In the genomic region with DNA sequence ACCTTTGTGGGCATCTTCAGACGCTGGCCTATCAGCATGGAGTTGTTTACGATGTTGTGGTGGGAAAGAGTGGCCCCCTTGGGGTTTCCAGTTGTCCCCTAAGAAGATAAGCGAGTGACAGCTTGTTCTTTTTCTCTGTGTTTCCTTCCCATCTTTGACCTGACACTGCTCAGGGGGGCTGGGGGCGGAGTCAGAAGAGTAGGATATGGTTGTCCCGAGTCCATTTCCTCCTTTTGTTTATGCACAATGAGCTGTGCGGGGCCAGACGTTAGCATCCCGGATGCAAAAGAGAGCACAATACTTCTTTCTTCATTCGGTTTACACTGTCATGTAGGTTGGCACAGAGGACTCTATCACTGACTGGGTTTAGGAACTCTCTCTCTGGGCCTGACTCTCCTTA, we compare ENCODE assay signal across 11 mouse cellular contexts. TPM values are rescaled to one million over a fixed set of nuclear protein-coding genes. Genes with fewer than 3 reads are reported as not detected.
DNase-seq lines count a peak whose midpoint lies in the region; ATAC-seq lines count a peak whose summit lies in the region.
"Had no signal": no experiment of that assay in that cellular context is flagged by ENCODE, and none has a peak within 500 bp of the region (broad histone marks: within the 10 kb centered on the region; RNA-seq: fewer than 3 reads in every experiment).

No protein-coding gene starts in this region.

- ATAC-seq in neural tube, embryonic 11.5 days (ENCODE audit: insufficient read depth, low FRiP score, low TSS enrichment): no peak
- ATAC-seq in limb, embryonic 11.5 days (ENCODE audit: insufficient number of reproducible peaks, low FRiP score, low TSS enrichment, low read depth): no peak

- H3K9ac ChIP-seq in neural tube, embryonic 11.5 days (ENCODE audit: low read length): no peak overlapping the region
- H3K9ac ChIP-seq in limb, embryonic 11.5 days (ENCODE audit: low read length): no peak overlapping the region
- H3K9ac ChIP-seq: limb, embryonic 12.5 days had no signal

- no peak overlapping the region for H3K4me2 ChIP-seq in neural tube, embryonic 11.5 days (ENCODE audit: low read depth)
- no peak overlapping the region for H3K4me2 ChIP-seq in limb, embryonic 11.5 days (ENCODE audit: low read depth, severe bottlenecking)
- H3K4me2 ChIP-seq: limb, embryonic 12.5 days had no signal

- 0 out of 2 replicates have a peak overlapping the region, but pooled peaks have one; percentile 42 for H3K27ac ChIP-seq in neural tube, embryonic 11.5 days (ENCODE audit: low read depth, low read length)
- H3K27ac ChIP-seq in limb, embryonic 11.5 days (replicated peaks; ENCODE audit: low read depth, low read length): 0 out of 2 replicates have a peak overlapping the region, but pooled peaks have one; percentile 52
- H3K27ac ChIP-seq: limb, embryonic 12.5 days had no signal

- H3K27me3 ChIP-seq in neural tube, embryonic 11.5 days (ENCODE audit: control insufficient read depth, insufficient read depth, low read length): peaks cover 5% of the 10 kb centered on the region
- peaks cover 4% of the 10 kb centered on the region; the same call in 1 of the 2 replicates for H3K27me3 ChIP-seq in limb, embryonic 11.5 days (ENCODE audit: control insufficient read depth, insufficient read depth, low read length)

- no peak overlapping the region for H3K4me3 ChIP-seq in neural tube, embryonic 11.5 days (ENCODE audit: low read depth, low read length)
- no peak overlapping the region for H3K4me3 ChIP-seq in limb, embryonic 11.5 days (ENCODE audit: low read depth, low read length)
- H3K4me3 ChIP-seq: limb, embryonic 12.5 days had no signal

- 46% methylated on average over 9 of the region's 9 CpGs for WGBS in neural tube, embryonic 11.5 days
- 72% methylated on average over 9 of the region's 9 CpGs for WGBS in limb, embryonic 11.5 days

- no peak for DNase-seq in neural tube, embryonic 11.5 days (ENCODE audit: low spot score)
- no peak for DNase-seq in neural tube, embryonic 10.5 days (ENCODE audit: extremely low spot score, low spot score)
- peak; percentile 46 to 52 for DNase-seq in heart, postnatal 10 days
- no peak for DNase-seq in limb, embryonic 11.5 days (ENCODE audit: low spot score)
- DNase-seq in thymus, postnatal 25 days: peak; percentile 72
- no peak for DNase-seq in urinary bladder, postnatal 25 days (ENCODE audit: low spot score)
- DNase-seq in urinary bladder, postnatal 14 days (ENCODE audit: low spot score): no peak
- no peak for DNase-seq in left cerebral cortex, adult 8-10 months (ENCODE audit: low spot score in 2 of 2)

- intact Hi-C loops in heart, postnatal 10 days (cut with DNase I): no loop called here

- H3K36me3 ChIP-seq in neural tube, embryonic 11.5 days (ENCODE audit: control insufficient read depth, insufficient read depth, low read length): no peaks in the 10 kb centered on the region
- no peaks in the 10 kb centered on the region for H3K36me3 ChIP-seq in limb, embryonic 11.5 days (ENCODE audit: control insufficient read depth, insufficient read depth, low read length)

- no peaks in the 10 kb centered on the region; the same call in 1 of the 2 replicates for H3K4me1 ChIP-seq in neural tube, embryonic 11.5 days (ENCODE audit: control insufficient read depth, insufficient read depth, low read length)
- no peaks in the 10 kb centered on the region for H3K4me1 ChIP-seq in limb, embryonic 11.5 days (ENCODE audit: control insufficient read depth, insufficient read depth, low read length)

- H3K9me3 ChIP-seq in neural tube, embryonic 11.5 days (ENCODE audit: control insufficient read depth, low read length): no peaks in the 10 kb centered on the region
- no peaks in the 10 kb centered on the region for H3K9me3 ChIP-seq in limb, embryonic 11.5 days (ENCODE audit: control insufficient read depth, low read length)
- H3K9me3 ChIP-seq: limb, embryonic 12.5 days had no signal

RNA-seq across cellular contexts. Expression of a gene that starts 5.8 kb away (rescaled TPM):
- polyA plus RNA-seq in neural tube, embryonic 11.5 days (2014; fragmentation: Nextera tagmentation; extraction: Ambion mirVana): 0.42 and 0.53 TPM in 2 replicates
- total RNA-seq in heart, postnatal 10 days (2021): under 1 TPM; 0.74 TPM
- 0.53 and 0.55 TPM in 2 replicates for polyA plus RNA-seq in limb, embryonic 11.5 days (2014; fragmentation: Nextera tagmentation; extraction: Ambion mirVana)
- under 1 TPM in 1 of 4 experiments, not detected in 3; 0.44 TPM for total RNA-seq in left cerebral cortex, adult 8-10 months (2022)

RNA-seq across cellular contexts. Expression of a gene that starts 21.6 kb away (rescaled TPM):
- 2.8 and 3.4 TPM in 2 replicates for polyA plus RNA-seq in neural tube, embryonic 11.5 days (2014; fragmentation: Nextera tagmentation; extraction: Ambion mirVana)
- 10 to 100 TPM in 1 of 2 experiments, 1 to 10 TPM in 1; 9.8 to 10.2 TPM for total RNA-seq in heart, postnatal 10 days (2021)
- polyA plus RNA-seq in limb, embryonic 11.5 days (2014; fragmentation: Nextera tagmentation; extraction: Ambion mirVana): 3.1 and 4.1 TPM in 2 replicates
- total RNA-seq in left cerebral cortex, adult 8-10 months (2022): 10 to 100 TPM; 13.8 to 19.5 (median 16.1) TPM

RNA-seq across cellular contexts. Expression of a gene that starts 31.1 kb away (rescaled TPM):
- polyA plus RNA-seq in neural tube, embryonic 11.5 days (2014; fragmentation: Nextera tagmentation; extraction: Ambion mirVana): 6.3 and 6.5 TPM in 2 replicates
- 10 to 100 TPM; 44.5 to 49.6 TPM for total RNA-seq in heart, postnatal 10 days (2021)
- polyA plus RNA-seq in limb, embryonic 11.5 days (2014; fragmentation: Nextera tagmentation; extraction: Ambion mirVana): 8.6 and 10.6 TPM in 2 replicates
- 10 to 100 TPM; 16.8 to 19.7 (median 18.8) TPM for total RNA-seq in left cerebral cortex, adult 8-10 months (2022)

RNA-seq across cellular contexts. Expression of a gene that starts 49.1 kb away (rescaled TPM):
- polyA plus RNA-seq in neural tube, embryonic 11.5 days (2014; fragmentation: Nextera tagmentation; extraction: Ambion mirVana): 1.4 and 3.2 TPM in 2 replicates
- 1 to 10 TPM; 3.9 to 4.9 TPM for total RNA-seq in heart, postnatal 10 days (2021)
- 4.2 and 4.9 TPM in 2 replicates for polyA plus RNA-seq in limb, embryonic 11.5 days (2014; fragmentation: Nextera tagmentation; extraction: Ambion mirVana)
- total RNA-seq in left cerebral cortex, adult 8-10 months (2022): 1 to 10 TPM; 3.6 to 7.2 (median 5.6) TPM
- total RNA-seq: gastrocnemius, adult 18-20 months; neutrophil, adult 5-6 weeks had no signal

RNA-seq across cellular contexts. Expression of a gene that starts 59.0 kb away (rescaled TPM):
- polyA plus RNA-seq in neural tube, embryonic 11.5 days (2014; fragmentation: Nextera tagmentation; extraction: Ambion mirVana): 207 and 220 TPM in 2 replicates
- total RNA-seq in heart, postnatal 10 days (2021): 10 to 100 TPM; 60.0 to 63.3 TPM
- 191 and 206 TPM in 2 replicates for polyA plus RNA-seq in limb, embryonic 11.5 days (2014; fragmentation: Nextera tagmentation; extraction: Ambion mirVana)
- total RNA-seq in left cerebral cortex, adult 8-10 months (2022): 10 to 100 TPM; 84.0 to 91.2 (median 86.3) TPM

Comparison
In these comparisons a context has a peak if more than half of its experiments do, and no peak if none do; other contexts are left out.
1. DNase-seq: peak in heart, postnatal 10 days (2 of 2) and thymus, postnatal 25 days (single experiment); none in neural tube, embryonic 11.5 days (single experiment), neural tube, embryonic 10.5 days (single experiment), limb, embryonic 11.5 days (single experiment), urinary bladder, postnatal 25 days (single experiment), urinary bladder, postnatal 14 days (single experiment) and left cerebral cortex, adult 8-10 months (0 of 2).